Mouse (Mus musculus) kidney, postnatal 4 days (tissue): ENCODE data around the gene Hrasls5.
A peak's percentile ranks its signal among the peaks of the same experiment; 100 is the strongest.

Experiments
- DNase-seq, 2 experiments: peaks; one replicate each; pipeline ENCODE4 v3.0.0; 2021; ENCODE audit warnings: mixed read lengths in 2 of 2

Gene Hrasls5

GRCm38 (mm10) chr19:7611942-7612757 lies at the start of gene Hrasls5:
Hrasls5 (plus strand) TSS chr19:7612541.
- peak; percentile 49 to 65 for DNase-seq

- DNase-seq = no peak
Observed at GRCm38 (mm10) chr19:7562601-7563129, 49.7 kb upstream of the Hrasls5 start.

GRCm38 (mm10) chr19:7563676-7564075 lies 48.7 kb upstream of the Hrasls5 start:
- no peak for DNase-seq

GRCm38 (mm10) chr19:7564457-7564856 lies 47.9 kb upstream of the Hrasls5 start:
- DNase-seq = no peak

GRCm38 (mm10) chr19:7566826-7567225 lies 45.5 kb upstream of the Hrasls5 start:
- no peak for DNase-seq

- peak; percentile 11 to 18 for DNase-seq
Observed at GRCm38 (mm10) chr19:7568364-7568763, 44.0 kb upstream of the Hrasls5 start.

- no peak for DNase-seq
Observed at GRCm38 (mm10) chr19:7569650-7570049, 42.7 kb upstream of the Hrasls5 start.

GRCm38 (mm10) chr19:7576180-7576579 lies 36.2 kb upstream of the Hrasls5 start:
- no peak for DNase-seq

GRCm38 (mm10) chr19:7577710-7578109 lies 34.6 kb upstream of the Hrasls5 start:
- no peak for DNase-seq

- no peak for DNase-seq
Observed at GRCm38 (mm10) chr19:7581042-7581441, 31.3 kb upstream of the Hrasls5 start.

- DNase-seq = peak; percentile 21 to 43
Observed at GRCm38 (mm10) chr19:7583101-7583500, 29.2 kb upstream of the Hrasls5 start.

GRCm38 (mm10) chr19:7583599-7583998 lies 28.7 kb upstream of the Hrasls5 start:
- no peak for DNase-seq

- no peak for DNase-seq
Observed at GRCm38 (mm10) chr19:7585279-7585678, 27.1 kb upstream of the Hrasls5 start.

- DNase-seq = no peak
Observed at GRCm38 (mm10) chr19:7585764-7586163, 26.6 kb upstream of the Hrasls5 start.

GRCm38 (mm10) chr19:7590795-7591194 lies 21.5 kb upstream of the Hrasls5 start:
- no peak for DNase-seq

GRCm38 (mm10) chr19:7592018-7592417 lies 20.3 kb upstream of the Hrasls5 start:
- DNase-seq = peak in 1 of 2 experiments; percentile 28

- peak; percentile 31 to 45 for DNase-seq
Observed at GRCm38 (mm10) chr19:7595534-7595933, 16.8 kb upstream of the Hrasls5 start.

- DNase-seq = no peak
Observed at GRCm38 (mm10) chr19:7598481-7598880, 13.9 kb upstream of the Hrasls5 start.

- no peak for DNase-seq
Observed at GRCm38 (mm10) chr19:7601551-7601950, 10.8 kb upstream of the Hrasls5 start.

- no peak for DNase-seq
Observed at GRCm38 (mm10) chr19:7604107-7604506, 8.2 kb upstream of the Hrasls5 start.

GRCm38 (mm10) chr19:7605013-7605412 lies 7.3 kb upstream of the Hrasls5 start:
- no peak for DNase-seq

- peak; percentile 87 to 93 for DNase-seq
Observed at GRCm38 (mm10) chr19:7605930-7606783, 6.2 kb upstream of the Hrasls5 start.
